ENCODE assay signal across 29 mouse cellular contexts in genomic region chr10:113431155-113431554, GRCm38 (mm10).
DNase-seq lines count a peak whose midpoint lies in the region; ATAC-seq lines count a peak whose summit lies in the region.
"Had no signal": no experiment of that assay in that cellular context is flagged by ENCODE, and none has a peak within 500 bp of the region (broad histone marks: within the 10 kb centered on the region; RNA-seq: fewer than 3 reads in every experiment).

No protein-coding gene starts in this region.

- H3K9ac ChIP-seq in midbrain, embryonic 11.5 days (ENCODE audit: low read length), result no peak overlapping the region
- H3K9ac ChIP-seq in midbrain, embryonic 15.5 days, result no peak overlapping the region
- H3K9ac ChIP-seq in limb, embryonic 13.5 days, result no peak overlapping the region
- H3K9ac ChIP-seq: embryonic facial prominence, embryonic 13.5 days; forebrain, embryonic 13.5 days; heart, embryonic 12.5 days; heart, embryonic 15.5 days; hindbrain, embryonic 13.5 days; intestine, embryonic 15.5 days had no signal

- ATAC-seq in midbrain, embryonic 11.5 days (ENCODE audit: low FRiP score), result no peak
- no peak for ATAC-seq in midbrain, embryonic 15.5 days (replicated peaks)
- peak; percentile 61; the same call in 1 of the 2 replicates for ATAC-seq in limb, embryonic 13.5 days (ENCODE audit: low FRiP score, low read depth)
- ATAC-seq: CD4-positive, CD25-positive, alpha-beta regulatory T cell, adult 4 months; forebrain, embryonic 13.5 days; forebrain, embryonic 16.5 days; hindbrain, embryonic 16.5 days; intestine, embryonic 15.5 days had no signal

- 84% methylated on average over 5 of the region's 5 CpGs for WGBS in midbrain, embryonic 11.5 days
- WGBS in midbrain, embryonic 15.5 days, result 88% methylated on average over 5 of the region's 5 CpGs
- 38% methylated on average over 5 of the region's 5 CpGs for whole genome bisulfite sequencing in limb, embryonic 13.5 days

- no peaks in the 10 kb centered on the region for H3K9me3 ChIP-seq in midbrain, embryonic 11.5 days (ENCODE audit: control insufficient read depth, low read length)
- H3K9me3 ChIP-seq in midbrain, embryonic 15.5 days, result no peaks in the 10 kb centered on the region
- no peaks in the 10 kb centered on the region for H3K9me3 ChIP-seq in limb, embryonic 13.5 days
- H3K9me3 ChIP-seq: embryonic facial prominence, embryonic 13.5 days; forebrain, embryonic 10.5 days; forebrain, embryonic 13.5 days; heart, embryonic 12.5 days; heart, embryonic 15.5 days; hindbrain, embryonic 10.5 days; hindbrain, embryonic 13.5 days; intestine, embryonic 15.5 days had no signal

- no peak overlapping the region for H3K4me2 ChIP-seq in midbrain, embryonic 11.5 days
- no peak overlapping the region for H3K4me2 ChIP-seq in midbrain, embryonic 15.5 days
- H3K4me2 ChIP-seq in limb, embryonic 13.5 days (replicated peaks), result no peak overlapping the region
- H3K4me2 ChIP-seq: embryonic facial prominence, embryonic 13.5 days; forebrain, embryonic 13.5 days; heart, embryonic 12.5 days; heart, embryonic 15.5 days; hindbrain, embryonic 13.5 days; intestine, embryonic 15.5 days had no signal

- no peak overlapping the region for H3K4me3 ChIP-seq in midbrain, embryonic 11.5 days (ENCODE audit: low read depth, low read length)
- no peak overlapping the region for H3K4me3 ChIP-seq in midbrain, embryonic 15.5 days
- H3K4me3 ChIP-seq in limb, embryonic 13.5 days, result no peak overlapping the region
- H3K4me3 ChIP-seq: embryonic facial prominence, embryonic 13.5 days; forebrain, embryonic 10.5 days; forebrain, embryonic 13.5 days; gastrocnemius, adult 2 months; heart, embryonic 12.5 days; heart, embryonic 15.5 days; hindbrain, embryonic 10.5 days; hindbrain, embryonic 13.5 days; intestine, embryonic 15.5 days had no signal

- H3K27ac ChIP-seq in midbrain, embryonic 11.5 days (ENCODE audit: low read depth, low read length), result no peak overlapping the region
- no peak overlapping the region for H3K27ac ChIP-seq in midbrain, embryonic 15.5 days
- H3K27ac ChIP-seq in limb, embryonic 13.5 days, result no peak overlapping the region
- H3K27ac ChIP-seq: embryonic facial prominence, embryonic 13.5 days; forebrain, embryonic 10.5 days; forebrain, embryonic 13.5 days; gastrocnemius, adult 2 months; heart, embryonic 15.5 days; hindbrain, embryonic 10.5 days; hindbrain, embryonic 13.5 days; intestine, embryonic 15.5 days had no signal

- H3K27me3 ChIP-seq in midbrain, embryonic 11.5 days (ENCODE audit: control insufficient read depth, insufficient read depth, low read length), result no peaks in the 10 kb centered on the region
- H3K27me3 ChIP-seq in midbrain, embryonic 15.5 days (replicated peaks), result no peaks in the 10 kb centered on the region
- no peaks in the 10 kb centered on the region for H3K27me3 ChIP-seq in limb, embryonic 13.5 days
- H3K27me3 ChIP-seq: embryonic facial prominence, embryonic 13.5 days; forebrain, embryonic 13.5 days; heart, embryonic 12.5 days; heart, embryonic 15.5 days; hindbrain, embryonic 13.5 days; intestine, embryonic 15.5 days had no signal

- no peaks in the 10 kb centered on the region for H3K36me3 ChIP-seq in midbrain, embryonic 11.5 days (ENCODE audit: control insufficient read depth, insufficient read depth, low read length)
- no peaks in the 10 kb centered on the region for H3K36me3 ChIP-seq in midbrain, embryonic 15.5 days (replicated peaks)
- H3K36me3 ChIP-seq in limb, embryonic 13.5 days, result no peaks in the 10 kb centered on the region
- H3K36me3 ChIP-seq: embryonic facial prominence, embryonic 13.5 days; forebrain, embryonic 10.5 days; heart, embryonic 12.5 days; heart, embryonic 15.5 days; hindbrain, embryonic 10.5 days; hindbrain, embryonic 13.5 days; intestine, embryonic 15.5 days had no signal

- DNase-seq in embryo, embryonic 11 days, result peak; percentile 16
- DNase-seq in embryo, embryonic 9.5 days (ENCODE audit: extremely low spot score), result no peak
- peak; percentile 41 for DNase-seq in midbrain, embryonic 11.5 days (ENCODE audit: low spot score, missing footprints)
- no peak for DNase-seq in cerebellum, postnatal 25 days
- DNase-seq in adrenal gland, adult 8-10 months, result no peak
- DNase-seq: adrenal gland, adult 2 months; adrenal gland, postnatal 25 days; cerebellum, adult 18-20 months; cerebellum, adult 9-10 months; cerebellum, postnatal 14 days; gastrocnemius, adult 2 months; gastrocnemius, postnatal 14 days; heart, adult 18-20 months; heart, postnatal 10 days; heart, postnatal 36 days; kidney, adult 11 months had no signal

- no peaks in the 10 kb centered on the region for H3K4me1 ChIP-seq in midbrain, embryonic 11.5 days (ENCODE audit: control insufficient read depth, insufficient read depth, low read length)
- no peaks in the 10 kb centered on the region for H3K4me1 ChIP-seq in midbrain, embryonic 15.5 days
- H3K4me1 ChIP-seq in limb, embryonic 13.5 days, result no peaks in the 10 kb centered on the region
- H3K4me1 ChIP-seq: embryonic facial prominence, embryonic 13.5 days; forebrain, embryonic 10.5 days; forebrain, embryonic 13.5 days; heart, embryonic 12.5 days; heart, embryonic 15.5 days; hindbrain, embryonic 10.5 days; hindbrain, embryonic 13.5 days; intestine, embryonic 15.5 days had no signal

Comparison
In these comparisons a context has a peak if more than half of its experiments do, and no peak if none do; other contexts are left out.
1. DNase-seq: peak in embryo, embryonic 11 days (single experiment) and midbrain, embryonic 11.5 days (single experiment); none in embryo, embryonic 9.5 days (single experiment), cerebellum, postnatal 25 days (0 of 2) and adrenal gland, adult 8-10 months (single experiment).